Mouse (Mus musculus) hindbrain, embryonic 16.5 days (tissue): ENCODE data around the gene Zbtb22. TPM values are rescaled to one million over a fixed set of nuclear protein-coding genes. Genes with fewer than 3 reads are reported as not detected.
"Not testable (repeated sequence)": the region's sequence is repeated elsewhere in the genome, so short reads cannot be mapped to it uniquely, and the experiment has no call there.

Experiments used
- ATAC-seq: fragments of 200-750 bp; cut with Nextera tagmentation; 2 replicates; pipeline ENCODE4 v1.8.0; 2017; ENCODE audit warnings: moderate TSS enrichment, moderate library complexity
- H3K27ac ChIP-seq: fragments of 300-500 bp; sonication (generic); 2 replicates; pipeline ENCODE4 v1.5.1; 2014; ENCODE audit warnings: low read depth, mild to moderate bottlenecking, control low read depth, low read length, moderate library complexity
- H3K27me3 ChIP-seq: fragments of 300-500 bp; sonication (generic); replicated peaks from 2 replicates; pipeline ENCODE4 v1.6.1; 2014; ENCODE audit warnings: low read length; ENCODE audit not compliant: control insufficient read depth, insufficient read depth
- H3K36me3 ChIP-seq: fragments of 300-500 bp; sonication (generic); 2 replicates; pipeline ENCODE4 v1.6.1; 2014; ENCODE audit warnings: mild to moderate bottlenecking, low read length, moderate library complexity, mixed read lengths; ENCODE audit not compliant: control insufficient read depth, insufficient read depth
- H3K4me1 ChIP-seq: fragments of 300-500 bp; sonication (generic); 2 replicates; pipeline ENCODE4 v1.6.1; 2014; ENCODE audit warnings: low read depth, low read length; ENCODE audit not compliant: control insufficient read depth, insufficient read depth
- H3K4me2 ChIP-seq: fragments of 300-500 bp; sonication (generic); 2 replicates; pipeline ENCODE4 v1.6.1; 2014; ENCODE audit warnings: mild to moderate bottlenecking, low read length, control low read depth, moderate library complexity
- H3K4me3 ChIP-seq: fragments of 300-500 bp; sonication (generic); 2 replicates; pipeline ENCODE4 v1.5.1; 2014; ENCODE audit warnings: mild to moderate bottlenecking, low read length, control low read depth, moderate library complexity
- H3K9ac ChIP-seq: fragments of 300-500 bp; sonication (generic); 2 replicates; pipeline ENCODE4 v1.6.1; 2014; ENCODE audit warnings: low read depth, mild to moderate bottlenecking, control low read depth, low read length, moderate library complexity
- H3K9me3 ChIP-seq: fragments of 300-500 bp; sonication (generic); 2 replicates; pipeline ENCODE4 v1.6.1; 2014; ENCODE audit warnings: mild to moderate bottlenecking, low read length, moderate library complexity; ENCODE audit not compliant: control insufficient read depth
- WGBS: fragments of 180-500 bp; shearing (Covaris S2); extraction: QIAGEN DNeasy Blood & Tissue Kit; methylation state at CpG from one replicate; pipeline ENCODE4 v1.1.7; 2014; 5-methylcytosine and 5-hydroxymethylcytosine counted together
- polyA plus RNA-seq: library from polyadenylated mRNA; unstranded; fragments of >200 nt; fragmentation: Nextera tagmentation; extraction: Ambion mirVana; gene quantifications from 2 replicates; pipeline ENCODE4 v1.2.1, GENCODE M21; 2015

Gene Zbtb22
- polyA plus RNA-seq, 1 experiment from 2014 or later, result 16.2 TPM

DNA sequence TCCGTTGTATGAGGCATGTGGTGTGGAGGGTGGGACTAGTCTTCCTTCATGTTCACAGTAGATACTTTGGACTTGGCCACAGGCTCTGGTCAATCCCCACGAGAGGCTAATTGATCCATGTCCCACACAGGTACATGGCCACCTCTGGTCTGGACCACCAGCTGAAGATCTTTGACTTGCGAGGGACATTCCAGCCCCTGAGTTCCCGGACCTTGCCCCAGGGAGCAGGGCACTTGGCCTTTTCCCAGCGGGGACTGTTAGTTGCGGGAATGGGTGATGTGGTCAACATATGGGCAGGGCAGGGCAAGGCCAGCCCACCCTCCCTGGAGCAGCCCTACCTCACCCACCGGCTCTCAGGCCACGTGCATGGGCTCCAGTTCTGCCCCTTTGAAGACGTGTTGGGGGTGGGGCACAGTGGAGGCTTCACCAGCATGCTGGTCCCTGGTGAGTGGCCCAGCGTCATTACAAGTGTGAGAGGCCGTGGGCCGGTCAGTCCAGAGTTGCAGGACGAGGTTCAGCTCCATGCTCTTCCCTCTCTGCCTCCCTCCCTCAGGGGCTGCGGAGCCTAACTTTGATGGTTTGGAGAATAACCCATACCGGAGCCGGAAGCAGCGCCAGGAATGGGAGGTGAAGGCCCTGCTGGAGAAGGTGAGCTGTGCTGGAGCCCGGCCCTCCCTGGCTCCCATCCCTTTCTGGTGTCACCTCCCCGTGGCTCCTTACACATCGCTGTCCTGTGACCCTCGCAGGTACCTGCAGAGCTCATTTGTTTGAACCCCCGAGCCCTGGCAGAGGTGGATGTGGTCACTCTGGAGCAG, 32.6 kb downstream of the Zbtb22 start:
- Histone ChIP-seq H3K27me3 (no peaks in the 10 kb centered on the region), H3K4me3 (no peak overlapping the region), H3K27ac (no peak overlapping the region), H3K9me3 (no peaks in the 10 kb centered on the region), H3K9ac (no peak overlapping the region), H3K36me3 (peaks cover 19% of the 10 kb centered on the region), H3K4me1 (peaks cover 35% of the 10 kb centered on the region), H3K4me2 (no peak overlapping the region)
- WGBS, result 90% methylated on average over 22 of the region's 22 CpGs
- ATAC-seq, result no peak

DNA sequence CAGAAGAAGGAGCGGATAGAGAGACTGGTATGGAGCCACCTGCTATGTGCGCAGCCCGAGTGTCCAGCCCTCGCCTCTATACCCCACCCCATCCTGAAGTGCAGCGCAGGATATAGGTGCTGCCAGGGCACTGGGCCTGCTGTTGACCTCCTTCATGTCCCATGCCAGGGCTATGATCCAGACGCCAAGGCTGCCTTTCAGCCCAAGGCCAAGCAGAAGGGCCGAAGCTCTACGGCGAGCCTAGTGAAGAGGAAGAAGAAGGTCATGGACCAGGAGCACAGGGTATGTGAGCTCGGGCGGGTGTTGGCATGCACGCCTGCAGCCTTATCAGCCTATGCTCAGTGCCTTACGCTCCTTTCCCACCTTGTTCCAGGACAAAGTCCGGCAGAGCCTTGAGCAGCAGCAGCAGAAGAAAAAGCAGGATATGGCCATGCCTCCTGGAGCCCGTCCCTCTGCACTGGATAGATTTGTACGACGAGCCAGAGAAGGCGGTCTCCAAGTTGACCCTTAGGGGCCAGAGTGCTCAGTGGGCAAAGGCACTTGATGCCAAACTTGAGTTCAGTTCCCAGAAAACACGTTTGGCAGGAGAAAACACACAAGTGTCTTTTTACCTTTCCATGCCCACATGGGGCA, 33.3 kb downstream of the Zbtb22 start:
- no peaks in the 10 kb centered on the region for H3K9me3 ChIP-seq
- peaks cover 43% of the 10 kb centered on the region for H3K4me1 ChIP-seq
- H3K9ac ChIP-seq, result no peak overlapping the region
- 92% methylated on average over 19 of the region's 19 CpGs for WGBS
- no peaks in the 10 kb centered on the region for H3K27me3 ChIP-seq
- peaks cover 18% of the 10 kb centered on the region for H3K36me3 ChIP-seq
- H3K27ac ChIP-seq, result no peak overlapping the region
- H3K4me3 ChIP-seq, result no peak overlapping the region
- ATAC-seq, result no peak
- no peak overlapping the region for H3K4me2 ChIP-seq

DNA sequence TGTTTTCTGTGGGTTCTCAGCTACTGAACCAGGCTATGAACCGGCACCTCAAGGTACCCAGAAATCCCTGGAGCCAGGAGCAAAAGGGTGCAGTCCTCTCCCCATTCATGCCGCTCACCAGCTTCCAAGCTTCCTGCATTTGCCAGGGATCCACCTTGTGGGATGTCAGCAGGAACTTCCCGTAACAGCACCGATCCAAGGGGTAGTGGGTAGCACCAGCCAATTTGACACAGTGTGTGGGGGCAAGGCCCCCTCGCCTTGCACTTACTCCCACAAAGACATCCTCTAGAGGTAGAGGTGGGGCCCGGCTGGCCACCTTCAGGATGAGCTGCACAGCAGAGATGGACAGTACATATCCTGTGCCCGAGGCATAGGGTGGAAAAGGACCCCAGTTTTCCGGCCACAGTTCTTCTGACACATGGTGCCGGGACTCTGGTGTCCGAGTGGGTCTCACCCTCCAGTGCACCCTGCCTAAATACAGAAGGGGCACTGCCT, 34.5 kb downstream of the Zbtb22 start:
- no peaks in the 10 kb centered on the region for H3K9me3 ChIP-seq
- no peak for ATAC-seq
- peak overlapping the region; percentile 58 for H3K4me3 ChIP-seq
- peak overlapping the region; percentile 93 for H3K4me2 ChIP-seq
- no peak overlapping the region for H3K27ac ChIP-seq
- no peaks in the 10 kb centered on the region for H3K27me3 ChIP-seq
- peaks cover 50% of the 10 kb centered on the region for H3K4me1 ChIP-seq
- H3K36me3 ChIP-seq, result peaks cover 18% of the 10 kb centered on the region
- WGBS, result 66% methylated on average over 10 of the region's 10 CpGs
- H3K9ac ChIP-seq, result peak overlapping the region; percentile 73

DNA sequence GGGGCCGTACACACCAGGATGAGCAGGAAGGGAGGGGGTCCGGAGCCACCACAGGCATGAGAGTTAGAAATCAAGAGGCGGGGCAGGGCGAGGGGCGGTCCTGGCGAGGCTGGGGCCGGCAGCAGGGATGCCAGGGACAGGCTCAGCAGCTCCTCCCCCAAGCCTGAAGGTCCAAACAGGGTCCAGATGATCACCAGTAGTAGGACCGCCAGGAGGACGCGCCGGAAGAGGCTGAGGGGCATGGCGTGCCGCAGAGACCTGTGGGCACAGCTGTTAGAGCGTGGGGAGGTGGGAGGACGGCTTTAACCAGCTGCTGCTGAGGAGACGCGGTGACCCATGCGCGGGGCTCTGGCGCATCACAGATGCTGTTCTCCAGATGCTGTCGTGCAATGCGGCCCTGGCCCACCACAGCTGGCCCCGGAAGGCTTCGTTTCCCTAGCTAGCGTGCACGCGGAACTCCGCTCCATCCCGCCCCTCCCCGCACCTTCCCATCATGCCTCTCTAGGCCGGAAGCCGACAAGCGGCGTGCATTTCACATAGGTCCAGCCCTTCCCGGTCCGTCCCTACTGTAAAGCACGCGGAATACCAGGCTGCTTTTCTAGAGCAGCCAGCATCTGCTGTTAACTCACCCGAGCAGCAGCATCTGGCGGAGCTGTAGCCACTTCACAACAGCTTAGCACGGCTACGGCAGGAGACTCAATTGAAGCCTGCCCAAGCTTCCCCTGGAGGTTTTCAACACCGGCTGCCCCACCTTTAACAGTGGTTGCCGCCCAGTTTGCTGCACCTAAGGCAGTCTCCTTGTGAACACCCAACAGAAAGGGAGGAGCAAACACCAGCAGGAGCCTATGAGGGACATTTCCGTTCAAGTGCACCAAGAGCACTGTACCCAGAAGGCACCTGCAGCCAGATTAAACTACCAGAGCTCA, 35.6 kb downstream of the Zbtb22 start, which contains the start of gene B3galt4:
B3galt4 (minus strand) TSS at position 468 of the 926 bp plus-strand sequence.
- peak within 1 kb of the TSS; percentile 58 for H3K4me3 ChIP-seq
- WGBS, result 1% methylated on average over 45 of the region's 45 CpGs
- peak; percentile 83 for ATAC-seq
- peak within 1 kb of the TSS; percentile 73 for H3K9ac ChIP-seq
- no peaks in the 10 kb centered on the region for H3K9me3 ChIP-seq
- no peaks in the 10 kb centered on the region for H3K27me3 ChIP-seq
- H3K36me3 ChIP-seq, result peaks cover 18% of the 10 kb centered on the region
- H3K4me1 ChIP-seq, result peaks cover 51% of the 10 kb centered on the region
- H3K27ac ChIP-seq, result peak within 1 kb of the TSS; percentile 92
- peak within 1 kb of the TSS; percentile 93 for H3K4me2 ChIP-seq

DNA sequence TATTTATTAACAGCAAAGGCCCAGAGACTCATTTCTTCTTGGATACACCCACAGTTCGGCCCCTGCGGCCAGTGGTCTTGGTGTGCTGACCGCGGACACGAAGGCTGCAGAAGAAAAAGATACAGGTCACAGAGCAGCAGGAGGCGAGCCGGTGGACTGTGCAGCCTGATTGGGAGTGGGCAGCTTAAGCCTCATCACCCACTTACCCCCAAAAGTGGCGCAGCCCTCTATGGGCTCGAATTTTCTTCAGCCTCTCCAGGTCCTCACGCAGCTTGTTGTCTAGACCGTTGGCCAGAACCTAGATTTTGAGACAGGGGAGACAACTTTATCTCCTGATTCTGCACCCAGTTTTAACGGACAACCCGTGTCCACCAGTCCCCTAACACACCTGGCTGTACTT, 36.3 kb downstream of the Zbtb22 start:
- H3K4me3 ChIP-seq, H3K27me3 ChIP-seq, ATAC-seq, H3K27ac ChIP-seq, H3K9me3 ChIP-seq: not testable (repeated sequence)
- Histone ChIP-seq H3K36me3 (peaks cover 15% of the 10 kb centered on the region), H3K4me1 (peaks cover 56% of the 10 kb centered on the region), H3K4me2 (peak overlapping the region; percentile 93), H3K9ac (peak overlapping the region; percentile 73; the same call in 1 of the 2 replicates)
- WGBS, result 77% methylated on average over 13 of the region's 13 CpGs

DNA sequence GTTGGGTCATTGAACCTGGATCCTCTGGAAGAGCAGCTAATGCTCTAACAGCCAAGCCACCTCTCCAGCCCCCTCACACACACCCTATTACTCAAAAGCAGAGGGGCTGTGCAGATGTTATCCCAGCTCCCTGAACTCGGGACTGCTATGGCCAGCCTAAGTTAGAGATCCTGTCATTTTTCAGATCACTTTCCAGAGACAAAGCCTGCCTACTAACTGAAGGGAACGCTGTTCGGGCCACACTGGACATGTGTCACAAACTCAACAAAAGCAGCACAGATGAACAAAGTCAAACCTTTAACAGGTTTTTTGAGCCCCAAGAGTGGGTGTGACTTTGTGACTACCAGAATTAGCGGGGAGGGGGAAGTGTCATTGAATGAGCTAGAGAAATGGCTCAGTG, 37.2 kb downstream of the Zbtb22 start:
- H3K4me2 ChIP-seq, result no peak overlapping the region
- WGBS, result 81% methylated on average over 4 of the region's 4 CpGs
- no peak for ATAC-seq
- H3K27ac ChIP-seq, result no peak overlapping the region
- no peak overlapping the region for H3K9ac ChIP-seq
- peaks cover 15% of the 10 kb centered on the region for H3K36me3 ChIP-seq
- no peaks in the 10 kb centered on the region for H3K27me3 ChIP-seq
- H3K9me3 ChIP-seq, result no peaks in the 10 kb centered on the region
- peaks cover 59% of the 10 kb centered on the region for H3K4me1 ChIP-seq
- no peak overlapping the region for H3K4me3 ChIP-seq

DNA sequence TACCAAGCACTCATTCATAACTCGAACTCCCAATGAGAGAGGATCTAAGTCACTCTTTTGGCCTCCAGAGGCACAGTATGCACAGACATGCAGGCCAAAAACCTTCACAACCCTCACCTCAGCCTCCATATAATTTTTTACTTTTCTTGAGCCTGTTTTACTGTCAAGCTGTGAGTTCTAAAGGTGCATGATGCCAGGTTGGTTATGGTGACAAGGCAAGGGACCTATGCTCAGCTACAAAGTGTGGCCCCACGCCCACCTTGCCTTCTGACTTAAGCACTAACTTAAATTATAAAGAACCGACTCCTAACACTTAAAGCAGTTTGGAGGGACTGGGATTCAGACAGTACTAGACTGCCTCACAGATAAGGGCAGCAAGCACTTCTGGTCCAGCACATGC, 37.6 kb downstream of the Zbtb22 start:
- no peak overlapping the region for H3K9ac ChIP-seq
- ATAC-seq, result no peak
- peaks cover 11% of the 10 kb centered on the region for H3K36me3 ChIP-seq

DNA sequence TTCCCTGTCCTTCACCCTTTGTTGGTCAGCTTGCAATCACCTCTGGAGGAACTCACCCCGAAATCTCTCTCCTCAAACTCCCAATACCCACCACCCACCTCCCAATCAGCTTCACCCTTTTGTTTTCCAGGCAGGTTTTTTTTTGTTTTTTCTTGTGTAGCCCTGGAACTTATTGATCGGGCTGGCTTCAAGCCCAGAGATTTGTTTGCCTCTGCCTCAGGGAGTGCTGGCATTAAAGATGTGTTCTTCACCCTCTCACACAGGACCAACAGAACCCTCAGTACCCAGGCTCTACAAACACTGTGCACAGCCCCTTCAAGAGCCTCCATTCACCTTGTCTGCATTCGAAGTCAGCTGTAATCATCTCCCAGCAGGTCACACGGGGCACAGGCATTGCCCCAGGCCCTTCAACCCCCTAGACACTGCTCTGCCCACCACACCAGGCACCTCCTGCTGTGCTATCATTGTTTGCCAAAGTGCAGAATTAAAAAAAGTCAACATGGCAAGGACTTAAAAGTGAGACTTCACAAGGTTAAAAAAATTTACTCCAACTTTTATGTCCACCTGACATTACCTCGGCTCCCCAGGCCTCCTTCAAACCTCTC, 38.4 kb downstream of the Zbtb22 start:
- Histone ChIP-seq H3K9me3 (no peaks in the 10 kb centered on the region), H3K27ac (no peak overlapping the region), H3K27me3 (no peaks in the 10 kb centered on the region), H3K4me2 (peak overlapping the region; percentile 88), H3K36me3 (peaks cover 9% of the 10 kb centered on the region), H3K9ac (peak overlapping the region; percentile 86), H3K4me3 (peak overlapping the region; percentile 79), H3K4me1 (peaks cover 59% of the 10 kb centered on the region)
- 35% methylated on average over 5 of the region's 5 CpGs for WGBS
- ATAC-seq, result no peak

More for the DNA sequence above, 37.6 kb downstream of the Zbtb22 start:
- Histone ChIP-seq H3K27me3 (no peaks in the 10 kb centered on the region), H3K27ac (no peak overlapping the region), H3K9me3 (no peaks in the 10 kb centered on the region), H3K4me1 (peaks cover 59% of the 10 kb centered on the region), H3K4me3 (no peak overlapping the region), H3K4me2 (no peak overlapping the region)
- WGBS, result 89% methylated on average over 3 of the region's 3 CpGs
